Mouse (Mus musculus) neural tube, embryonic 13.5 days (tissue): Measurements from ENCODE around the gene Olfr1198. TPM values are rescaled to one million over a fixed set of nuclear protein-coding genes. Genes with fewer than 3 reads are reported as not detected.

Experiments used
- ATAC-seq: fragments of 200-750 bp; cut with Nextera tagmentation; 2 replicates; pipeline ENCODE4 v1.8.0; 2017; ENCODE audit warnings: low read depth, mild to moderate bottlenecking, moderate TSS enrichment, moderate library complexity
- H3K27ac ChIP-seq: fragments of 300-500 bp; sonication (generic); replicated peaks from 2 replicates; pipeline ENCODE4 v1.5.1; 2015; ENCODE audit warnings: moderate library complexity, mild to moderate bottlenecking, inconsistent platforms
- H3K27me3 ChIP-seq: fragments of 300-500 bp; sonication (generic); 2 replicates; pipeline ENCODE4 v1.6.1; 2015; ENCODE audit warnings: mild to moderate bottlenecking, inconsistent platforms
- H3K36me3 ChIP-seq: fragments of 300-500 bp; sonication (generic); 2 replicates; pipeline ENCODE4 v1.6.1; 2015; ENCODE audit warnings: mild to moderate bottlenecking, inconsistent platforms
- H3K4me1 ChIP-seq: fragments of 300-500 bp; sonication (generic); replicated peaks from 2 replicates; pipeline ENCODE4 v1.6.1; 2015; ENCODE audit warnings: inconsistent platforms
- H3K4me2 ChIP-seq: fragments of 300-500 bp; sonication (generic); 2 replicates; pipeline ENCODE4 v1.6.1; 2015; ENCODE audit warnings: inconsistent platforms, mild to moderate bottlenecking, moderate library complexity
- H3K4me3 ChIP-seq: fragments of 300-500 bp; sonication (generic); 2 replicates; pipeline ENCODE4 v1.5.1; 2015; ENCODE audit warnings: mild to moderate bottlenecking, inconsistent platforms
- H3K9ac ChIP-seq: fragments of 300-500 bp; sonication (generic); 2 replicates; pipeline ENCODE4 v1.6.1; 2015; ENCODE audit warnings: moderate library complexity, mild to moderate bottlenecking, inconsistent platforms
- H3K9me3 ChIP-seq: fragments of 300-500 bp; sonication (generic); 2 replicates; pipeline ENCODE4 v1.6.1; 2016; ENCODE audit warnings: inconsistent platforms
- WGBS: fragments of 180-500 bp; shearing (Covaris S2); methylation state at CpG from one replicate; pipeline ENCODE4 v1.1.7; 2015; 5-methylcytosine and 5-hydroxymethylcytosine counted together
- polyA plus RNA-seq: library from polyadenylated mRNA; unstranded; fragments of >200 nt; fragmentation: Nextera tagmentation; extraction: Ambion mirVana; gene quantifications from 2 replicates; pipeline ENCODE4 v1.2.1, GENCODE M21; 2015

The Olfr1198 gene
- polyA plus RNA-seq, result not detected in 2 replicates

- no peaks in the 10 kb centered on the region for H3K9me3 ChIP-seq
- H3K9ac ChIP-seq, result no peak within 1 kb of the TSS
- H3K4me2 ChIP-seq, result no peak within 1 kb of the TSS
- H3K36me3 ChIP-seq, result no peaks in the 10 kb centered on the region
- no peaks in the 10 kb centered on the region for H3K4me1 ChIP-seq
- no peaks in the 10 kb centered on the region for H3K27me3 ChIP-seq
- 87% methylated on average over 2 of the region's 2 CpGs for WGBS
- H3K27ac ChIP-seq, result no peak within 1 kb of the TSS
- no peak for ATAC-seq
- no peak within 1 kb of the TSS for H3K4me3 ChIP-seq
These were observed at the start of gene Olfr1198 for GRCm38 (mm10) chr2:88751270-88751669. Gene Olfr1198, minus strand, starts transcription at chr2:88751370.

- Histone ChIP-seq H3K4me2 (no peak within 1 kb of the TSS), H3K27ac (no peak within 1 kb of the TSS), H3K36me3 (no peaks in the 10 kb centered on the region), H3K9me3 (no peaks in the 10 kb centered on the region), H3K27me3 (no peaks in the 10 kb centered on the region), H3K4me3 (no peak within 1 kb of the TSS), H3K9ac (no peak within 1 kb of the TSS), H3K4me1 (no peaks in the 10 kb centered on the region)
- no peak for ATAC-seq
- WGBS, result 86% methylated on average over 6 of the region's 6 CpGs
These were observed 41.6 kb upstream of the Olfr1198 start, which contains the start of gene Olfr1201 for GRCm38 (mm10) chr2:88792736-88793135. Gene Olfr1201, plus strand, starts transcription at chr2:88793036.

DNA sequence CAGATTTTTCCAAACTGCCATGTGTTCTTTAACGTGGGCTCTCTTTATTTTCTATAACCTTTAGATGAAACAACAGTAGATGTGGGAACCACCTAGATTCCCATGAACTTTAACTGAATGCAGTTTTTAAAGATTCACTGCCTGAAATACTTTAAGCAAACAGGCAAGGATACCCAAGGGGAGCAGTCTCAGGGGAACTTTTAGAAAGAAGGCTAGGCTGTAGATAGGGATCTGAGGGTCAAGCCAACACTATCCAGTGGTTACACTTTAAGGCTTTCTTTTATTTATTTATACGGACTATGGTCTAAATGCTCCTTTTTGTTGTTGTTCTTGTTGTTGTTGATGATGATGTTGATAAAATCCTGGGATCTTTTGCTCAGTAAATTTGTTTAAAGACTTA, 19.2 kb upstream of the Olfr1198 start, which contains the start of gene Olfr1200:
Olfr1200 (minus strand) TSS at position 101 of the 400 bp plus-strand sequence.
- Histone ChIP-seq H3K4me1 (no peaks in the 10 kb centered on the region), H3K4me3 (no peak within 1 kb of the TSS), H3K27ac (no peak within 1 kb of the TSS), H3K27me3 (no peaks in the 10 kb centered on the region), H3K36me3 (no peaks in the 10 kb centered on the region), H3K9me3 (no peaks in the 10 kb centered on the region), H3K4me2 (no peak within 1 kb of the TSS), H3K9ac (no peak within 1 kb of the TSS)
- no peak for ATAC-seq
- 84% methylated on average over 2 of the region's 2 CpGs for WGBS

DNA sequence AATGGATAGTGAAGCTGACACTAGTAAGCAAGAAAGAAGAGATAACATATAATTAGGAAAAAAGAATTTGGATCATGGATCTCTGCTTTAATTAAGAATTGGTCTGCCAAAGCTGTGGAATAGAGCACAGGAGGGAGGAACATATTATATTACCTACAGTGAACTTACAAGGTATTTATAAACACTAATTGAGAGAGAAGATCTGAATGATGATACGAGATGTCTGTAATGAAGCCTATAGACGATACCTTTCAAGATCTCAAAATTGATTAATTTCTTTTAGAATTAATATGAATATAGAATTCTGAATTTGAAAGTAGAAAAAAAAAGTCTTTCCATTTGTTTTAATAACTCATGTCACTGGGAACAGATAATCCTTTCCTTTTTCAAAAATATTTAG, 9.2 kb upstream of the Olfr1198 start, which contains the start of gene Olfr1199:
Olfr1199 (minus strand) TSS at position 101 of the 400 bp plus-strand sequence.
- H3K27ac ChIP-seq, result no peak within 1 kb of the TSS
- WGBS, result 97% methylated on average over 2 of the region's 2 CpGs
- no peaks in the 10 kb centered on the region for H3K4me1 ChIP-seq
- H3K4me3 ChIP-seq, result no peak within 1 kb of the TSS
- H3K9me3 ChIP-seq, result no peaks in the 10 kb centered on the region
- H3K9ac ChIP-seq, result no peak within 1 kb of the TSS
- no peak for ATAC-seq
- no peaks in the 10 kb centered on the region for H3K36me3 ChIP-seq
- H3K27me3 ChIP-seq, result no peaks in the 10 kb centered on the region
- no peak within 1 kb of the TSS for H3K4me2 ChIP-seq

DNA sequence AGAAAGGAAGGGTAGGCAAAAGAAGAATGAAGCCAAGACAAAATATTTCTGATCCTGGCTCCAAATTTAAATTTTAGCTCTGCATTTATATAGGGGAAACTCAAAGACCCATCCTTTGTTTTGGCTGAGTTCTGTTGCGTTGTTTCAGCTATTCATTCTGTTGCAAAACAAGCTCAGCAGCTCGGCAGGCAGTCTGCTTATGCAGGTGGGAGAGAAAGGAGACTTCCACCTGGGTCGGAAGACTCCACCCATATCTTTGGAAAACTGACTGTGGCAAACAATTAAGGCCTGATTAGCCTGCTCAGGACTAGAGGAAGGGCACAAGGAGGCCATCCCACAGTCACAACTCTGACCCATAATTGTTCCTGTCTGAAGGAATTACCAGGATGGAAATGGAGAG, 7.8 kb downstream of the Olfr1198 start:
- no peak overlapping the region for H3K9ac ChIP-seq
- H3K4me2 ChIP-seq, result no peak overlapping the region
- no peaks in the 10 kb centered on the region for H3K9me3 ChIP-seq
- no peak overlapping the region for H3K4me3 ChIP-seq
- H3K27me3 ChIP-seq, result no peaks in the 10 kb centered on the region
- ATAC-seq, result no peak
- no peaks in the 10 kb centered on the region for H3K36me3 ChIP-seq
- 75% methylated on average over 3 of the region's 3 CpGs for WGBS
- H3K4me1 ChIP-seq, result no peaks in the 10 kb centered on the region
- H3K27ac ChIP-seq, result no peak overlapping the region

- no peaks in the 10 kb centered on the region for H3K36me3 ChIP-seq
- no peak within 1 kb of the TSS for H3K27ac ChIP-seq
- H3K9me3 ChIP-seq, result no peaks in the 10 kb centered on the region
- H3K27me3 ChIP-seq, result no peaks in the 10 kb centered on the region
- H3K9ac ChIP-seq, result no peak within 1 kb of the TSS
- no peaks in the 10 kb centered on the region for H3K4me1 ChIP-seq
- WGBS, result 91% methylated on average over 1 of the region's 1 CpGs
- no peak within 1 kb of the TSS for H3K4me3 ChIP-seq
- ATAC-seq, result no peak
- no peak within 1 kb of the TSS for H3K4me2 ChIP-seq
These were observed 18.9 kb downstream of the Olfr1198 start, which contains the start of gene Olfr1197 for GRCm38 (mm10) chr2:88732266-88732665. Gene Olfr1197, minus strand, starts transcription at chr2:88732366.

DNA sequence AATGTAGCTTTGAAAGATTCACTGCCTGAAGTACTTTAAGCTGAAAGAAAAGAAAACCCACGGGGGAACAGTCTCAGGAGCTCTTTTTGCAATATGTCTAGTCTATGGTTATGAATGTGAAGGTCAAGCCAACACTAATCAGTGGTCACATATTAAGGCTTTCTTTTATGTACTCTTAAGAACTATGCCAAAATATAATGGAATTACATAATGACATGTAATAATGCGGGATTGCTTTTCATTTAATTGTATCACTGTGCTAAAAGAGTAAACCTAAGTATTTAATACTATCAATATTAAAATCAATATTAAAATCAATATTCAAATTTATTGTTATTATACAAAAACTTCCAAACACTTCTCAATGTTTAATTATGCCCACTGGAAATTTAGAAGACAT, 46.7 kb downstream of the Olfr1198 start, which contains the start of gene Olfr1196:
Olfr1196 (minus strand) TSS at position 101 of the 400 bp plus-strand sequence.
- Histone ChIP-seq H3K9ac (no peak within 1 kb of the TSS), H3K27me3 (no peaks in the 10 kb centered on the region), H3K27ac (no peak within 1 kb of the TSS), H3K36me3 (no peaks in the 10 kb centered on the region), H3K9me3 (no peaks in the 10 kb centered on the region), H3K4me1 (no peaks in the 10 kb centered on the region), H3K4me2 (no peak within 1 kb of the TSS), H3K4me3 (no peak within 1 kb of the TSS)
- WGBS, result 93% methylated on average over 2 of the region's 2 CpGs
- no peak for ATAC-seq

Other genes with a start within 250 kb of the Olfr1198 start
- gene Olfr1186, start 232.8 kb downstream of the Olfr1198 start, polyA plus RNA-seq, result not detected in 2 replicates
- not detected in 2 replicates for gene Olfr1188, start 194.4 kb downstream of the Olfr1198 start, polyA plus RNA-seq
- not detected in 2 replicates for gene Olfr1189, start 164.9 kb downstream of the Olfr1198 start, polyA plus RNA-seq
- not detected in 2 replicates for gene Olfr1191-ps1, start 110.8 kb downstream of the Olfr1198 start, polyA plus RNA-seq
- gene Olfr1192-ps1, start 102.9 kb downstream of the Olfr1198 start, polyA plus RNA-seq, result not detected in 2 replicates
- gene Olfr1193, start 75.7 kb downstream of the Olfr1198 start, polyA plus RNA-seq, result not detected in 2 replicates
- gene Olfr1195, start 62.2 kb downstream of the Olfr1198 start, polyA plus RNA-seq, result not detected in 2 replicates
- gene Olfr1196, start 46.8 kb downstream of the Olfr1198 start, polyA plus RNA-seq, result not detected in 2 replicates
- gene Olfr1197, start 19.0 kb downstream of the Olfr1198 start, polyA plus RNA-seq, result not detected in 2 replicates
- not detected in 2 replicates for gene Olfr1199, start 9.1 kb upstream of the Olfr1198 start, polyA plus RNA-seq
- gene Olfr1200, start 19.1 kb upstream of the Olfr1198 start, polyA plus RNA-seq, result not detected in 2 replicates
- gene Olfr1201, start 41.7 kb upstream of the Olfr1198 start, polyA plus RNA-seq, result not detected in 2 replicates
- gene Olfr1202, start 63.1 kb upstream of the Olfr1198 start, polyA plus RNA-seq, result not detected in 2 replicates
- gene Olfr1205, start 78.4 kb upstream of the Olfr1198 start, polyA plus RNA-seq, result not detected in 2 replicates
- gene Olfr1204, start 97.9 kb upstream of the Olfr1198 start, polyA plus RNA-seq, result not detected in 2 replicates
- gene Olfr1206, start 111.9 kb upstream of the Olfr1198 start, polyA plus RNA-seq, result not detected in 2 replicates
- not detected in 2 replicates for gene Olfr1208, start 150.9 kb upstream of the Olfr1198 start, polyA plus RNA-seq
- gene Olfr1209, start 163.8 kb upstream of the Olfr1198 start, polyA plus RNA-seq, result not detected in 2 replicates
- not detected in 2 replicates for gene Olfr1211, start 186.7 kb upstream of the Olfr1198 start, polyA plus RNA-seq
- not detected in 2 replicates for gene Olfr1212, start 202.6 kb upstream of the Olfr1198 start, polyA plus RNA-seq
- not detected in 2 replicates for gene Gm13762, start 228.9 kb upstream of the Olfr1198 start, polyA plus RNA-seq
- not detected in 2 replicates for gene Olfr1214, start 241.3 kb upstream of the Olfr1198 start, polyA plus RNA-seq